Mouse (Mus musculus): ENCODE measurements around the gene Anks1. TPM values are rescaled to one million over a fixed set of nuclear protein-coding genes. Genes with fewer than 3 reads are reported as not detected.
A peak's percentile ranks its signal among the peaks of the same experiment; 100 is the strongest.

Gene Anks1
- polyA plus RNA-seq, 1 experiment from 2014 or later = 11.3 TPM

DNA sequence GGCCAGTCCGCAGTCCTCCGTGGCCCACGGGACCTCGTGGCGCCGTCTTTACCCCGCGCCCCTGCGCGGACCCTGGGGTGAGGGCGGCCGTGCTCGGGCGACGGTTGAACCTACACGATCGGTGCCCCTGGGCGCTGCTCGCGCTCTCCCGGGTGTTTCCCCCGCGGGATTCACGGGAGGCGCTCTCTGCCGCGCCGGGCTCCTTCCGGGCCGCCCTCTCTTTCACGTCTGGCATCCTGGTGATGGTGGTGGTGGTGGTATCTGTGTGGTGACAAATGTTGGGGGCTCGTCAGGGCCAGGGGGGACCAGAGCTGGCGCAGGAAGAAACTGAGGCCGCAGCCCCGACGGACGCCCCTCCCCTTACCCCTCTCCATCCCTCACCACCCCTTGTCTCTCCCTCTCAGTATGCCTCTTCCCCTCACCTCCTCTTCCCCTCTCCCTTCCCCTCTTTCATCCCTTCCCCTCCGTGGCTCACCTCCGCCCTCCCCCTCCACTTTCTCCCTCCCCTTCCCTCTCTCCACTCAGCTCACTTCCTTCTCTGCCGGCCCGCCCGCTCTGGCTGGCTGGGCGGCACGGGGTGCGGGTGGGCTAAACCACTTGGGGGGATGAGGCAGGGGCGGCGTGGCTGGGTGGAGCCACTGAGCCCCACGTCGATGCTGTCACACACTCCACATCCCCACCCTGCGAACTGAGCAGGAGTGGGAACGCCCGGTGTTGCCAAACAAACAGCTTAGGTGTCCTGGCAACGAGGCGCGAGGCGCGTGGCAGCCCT lies 171.1 kb downstream of the Anks1 start, which contains the start of gene Tcp11:
TSS of gene Tcp11 (minus strand) at position 595 of the 772 bp plus-strand sequence.
- H3K36me3 ChIP-seq (ENCODE audit: insufficient read depth, low read length) = no peaks in the 10 kb centered on the region
- peak; percentile 84 for ATAC-seq (replicated peaks; ENCODE audit: low FRiP score, low read depth)
- H3K4me2 ChIP-seq (ENCODE audit: low read length) = peak within 1 kb of the TSS; percentile 100
- peak; percentile 11; the same call in 1 of the 2 replicates for TF ChIP-seq CTCF (IDR thresholded peaks at IDR 0.05; ENCODE audit: low read depth)
- peaks cover 3% of the 10 kb centered on the region; the same call in 1 of the 2 replicates for H3K4me1 ChIP-seq (replicated peaks; ENCODE audit: insufficient read depth, low read length)
- H3K4me3 ChIP-seq (replicated peaks; ENCODE audit: low read depth, low read length) = peak within 1 kb of the TSS; percentile 64
- DNase-seq (ENCODE audit: low spot score) = peak; percentile 85
- 2% methylated on average over 47 of the region's 57 CpGs for WGBS
- H3K9me3 ChIP-seq (replicated peaks; ENCODE audit: low read length) = no peaks in the 10 kb centered on the region
- H3K27me3 ChIP-seq (ENCODE audit: insufficient read depth, low read length) = no peaks in the 10 kb centered on the region
- peak within 1 kb of the TSS; percentile 65 for H3K9ac ChIP-seq (ENCODE audit: low read depth, low read length)
- peak within 1 kb of the TSS; percentile 54; the same call in 1 of the 2 replicates for H3K27ac ChIP-seq

DNA sequence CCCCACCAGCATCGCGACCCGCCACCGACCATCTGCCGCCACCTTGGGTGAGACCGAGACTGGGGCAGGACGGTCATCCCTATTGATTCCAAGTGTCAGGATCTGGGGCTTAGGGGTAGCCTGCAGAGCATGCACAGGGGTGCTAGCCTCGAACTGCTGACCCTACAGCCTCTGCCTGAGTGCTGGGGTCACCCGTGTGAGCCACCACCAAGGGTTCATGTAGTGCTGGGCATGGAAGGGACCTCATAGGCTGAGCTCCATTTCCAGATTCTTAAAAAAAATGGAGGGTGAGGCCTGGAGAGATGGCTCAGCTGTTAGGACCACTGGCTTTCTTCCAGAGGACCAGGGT lies 171.7 kb downstream of the Anks1 start:
- no peak for TF ChIP-seq CTCF (IDR thresholded peaks at IDR 0.05; ENCODE audit: low read depth)
- Histone ChIP-seq H3K4me2 (ENCODE audit: low read length) (peak overlapping the region; percentile 100; the same call in 1 of the 2 replicates), H3K36me3 (ENCODE audit: insufficient read depth, low read length) (no peaks in the 10 kb centered on the region), H3K9me3 (replicated peaks; ENCODE audit: low read length) (no peaks in the 10 kb centered on the region), H3K9ac (ENCODE audit: low read depth, low read length) (no peak overlapping the region), H3K4me1 (replicated peaks; ENCODE audit: insufficient read depth, low read length) (peaks cover 3% of the 10 kb centered on the region; the same call in 1 of the 2 replicates), H3K4me3 (replicated peaks; ENCODE audit: low read depth, low read length) (peak overlapping the region; percentile 64; the same call in 1 of the 2 replicates), H3K27me3 (ENCODE audit: insufficient read depth, low read length) (no peaks in the 10 kb centered on the region), H3K27ac (peak overlapping the region; percentile 14; the same call in 1 of the 2 replicates)
- DNase-seq (ENCODE audit: low spot score) (no peak), ATAC-seq (replicated peaks; ENCODE audit: low FRiP score, low read depth) (no peak)
- WGBS = 21% methylated on average over 9 of the region's 9 CpGs

- no peak overlapping the region for H3K9ac ChIP-seq (ENCODE audit: low read depth, low read length)
- DNase-seq (ENCODE audit: low spot score) (no peak), ATAC-seq (replicated peaks; ENCODE audit: low FRiP score, low read depth) (no peak)
- H3K4me2 ChIP-seq (ENCODE audit: low read length) = no peak overlapping the region
- no peaks in the 10 kb centered on the region for H3K36me3 ChIP-seq (ENCODE audit: insufficient read depth, low read length)
- H3K27ac ChIP-seq = no peak overlapping the region
- H3K27me3 ChIP-seq (ENCODE audit: insufficient read depth, low read length) = no peaks in the 10 kb centered on the region
- no peak overlapping the region for H3K4me3 ChIP-seq (replicated peaks; ENCODE audit: low read depth, low read length)
- 71% methylated on average over 9 of the region's 9 CpGs for WGBS
- H3K4me1 ChIP-seq (replicated peaks; ENCODE audit: insufficient read depth, low read length) = peaks cover 3% of the 10 kb centered on the region; the same call in 1 of the 2 replicates
- peak; percentile 63 for TF ChIP-seq CTCF (IDR thresholded peaks at IDR 0.05; ENCODE audit: low read depth)
- H3K9me3 ChIP-seq (replicated peaks; ENCODE audit: low read length) = no peaks in the 10 kb centered on the region
These were observed 172.3 kb downstream of the Anks1 start for GRCm38 (mm10) chr17:28081385-28081784.

DNA sequence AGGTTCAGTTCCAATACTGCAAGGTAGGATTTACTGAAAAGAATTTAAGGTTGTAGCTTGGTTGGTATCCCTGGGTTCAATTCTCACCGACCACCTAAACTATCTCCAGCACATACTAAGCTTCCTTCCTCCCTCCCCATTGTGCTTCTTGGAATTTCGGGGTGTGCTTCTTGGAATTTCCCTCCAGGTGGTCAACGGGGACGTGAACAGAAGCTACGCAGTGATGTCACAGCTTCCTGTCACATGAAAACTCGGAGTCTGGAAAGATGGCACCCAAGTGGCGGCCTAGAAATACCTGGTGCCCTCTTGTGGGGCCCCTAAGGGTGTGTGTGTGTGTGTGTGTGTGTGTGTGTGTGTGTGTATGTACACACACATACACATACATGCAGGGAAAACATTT lies 172.8 kb downstream of the Anks1 start:
- H3K9me3 ChIP-seq (replicated peaks; ENCODE audit: low read length) = no peaks in the 10 kb centered on the region
- H3K36me3 ChIP-seq (ENCODE audit: insufficient read depth, low read length) = no peaks in the 10 kb centered on the region
- H3K27me3 ChIP-seq (ENCODE audit: insufficient read depth, low read length) = no peaks in the 10 kb centered on the region
- H3K27ac ChIP-seq = no peak overlapping the region
- DNase-seq (ENCODE audit: low spot score) = no peak
- WGBS = 87% methylated on average over 7 of the region's 7 CpGs
- H3K9ac ChIP-seq (ENCODE audit: low read depth, low read length) = no peak overlapping the region
- H3K4me2 ChIP-seq (ENCODE audit: low read length) = no peak overlapping the region
- peaks cover 3% of the 10 kb centered on the region; the same call in 1 of the 2 replicates for H3K4me1 ChIP-seq (replicated peaks; ENCODE audit: insufficient read depth, low read length)
- no peak overlapping the region for H3K4me3 ChIP-seq (replicated peaks; ENCODE audit: low read depth, low read length)
- ATAC-seq (replicated peaks; ENCODE audit: low FRiP score, low read depth) = no peak
- TF ChIP-seq CTCF (IDR thresholded peaks at IDR 0.05; ENCODE audit: low read depth) = peak; percentile 3; the same call in 1 of the 2 replicates

GRCm38 (mm10) chr17:28082863-28083262 lies 173.8 kb downstream of the Anks1 start:
- H3K27ac ChIP-seq = peak overlapping the region; percentile 16; the same call in 1 of the 2 replicates
- no peak for TF ChIP-seq CTCF (IDR thresholded peaks at IDR 0.05; ENCODE audit: low read depth)
- no peaks in the 10 kb centered on the region for H3K27me3 ChIP-seq (ENCODE audit: insufficient read depth, low read length)
- DNase-seq (ENCODE audit: low spot score) (no peak), ATAC-seq (replicated peaks; ENCODE audit: low FRiP score, low read depth) (no peak; the same call in 1 of the 2 replicates)
- no peaks in the 10 kb centered on the region for H3K36me3 ChIP-seq (ENCODE audit: insufficient read depth, low read length)
- peaks cover 3% of the 10 kb centered on the region; the same call in 1 of the 2 replicates for H3K4me1 ChIP-seq (replicated peaks; ENCODE audit: insufficient read depth, low read length)
- H3K9ac ChIP-seq (ENCODE audit: low read depth, low read length) = no peak overlapping the region
- no peak overlapping the region for H3K4me2 ChIP-seq (ENCODE audit: low read length)
- H3K9me3 ChIP-seq (replicated peaks; ENCODE audit: low read length) = no peaks in the 10 kb centered on the region
- 49% methylated on average over 13 of the region's 13 CpGs for WGBS
- H3K4me3 ChIP-seq (replicated peaks; ENCODE audit: low read depth, low read length) = no peak overlapping the region

DNA sequence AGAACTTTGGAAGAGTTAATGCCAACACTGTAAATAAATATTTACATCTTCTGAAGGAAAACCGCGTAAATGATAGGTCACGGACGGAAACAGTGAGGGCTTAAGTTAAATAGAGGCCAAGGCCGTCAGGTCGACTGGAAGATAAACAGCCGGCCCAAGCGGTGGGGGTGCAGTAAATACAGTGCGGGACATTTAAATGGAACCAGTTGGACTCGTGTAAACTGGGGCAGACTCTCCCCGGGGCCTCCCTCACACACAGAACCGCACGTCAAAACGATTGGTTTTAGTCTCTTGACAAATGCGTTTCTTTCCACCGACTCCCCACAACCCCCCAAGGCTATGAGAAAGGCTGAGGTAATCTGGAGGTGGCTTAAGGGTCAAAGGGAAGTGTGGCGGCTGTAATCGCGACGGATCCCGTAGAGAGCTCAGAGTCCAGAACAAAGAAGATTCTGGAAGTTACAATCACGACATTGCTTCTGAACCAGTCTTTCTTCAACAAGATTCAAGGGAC lies 175.3 kb downstream of the Anks1 start:
- H3K36me3 ChIP-seq (ENCODE audit: insufficient read depth, low read length) = no peaks in the 10 kb centered on the region
- H3K4me2 ChIP-seq (ENCODE audit: low read length) = 0 out of 2 replicates have a peak overlapping the region, but pooled peaks have one; percentile 43
- H3K27ac ChIP-seq = no peak overlapping the region
- H3K4me3 ChIP-seq (replicated peaks; ENCODE audit: low read depth, low read length) = no peak overlapping the region
- no peaks in the 10 kb centered on the region for H3K27me3 ChIP-seq (ENCODE audit: insufficient read depth, low read length)
- H3K4me1 ChIP-seq (replicated peaks; ENCODE audit: insufficient read depth, low read length) = 0 out of 2 replicates have a peak, but pooled peaks cover 3% of the 10 kb centered on the region
- H3K9me3 ChIP-seq (replicated peaks; ENCODE audit: low read length) = no peaks in the 10 kb centered on the region
- ATAC-seq (replicated peaks; ENCODE audit: low FRiP score, low read depth) = no peak
- H3K9ac ChIP-seq (ENCODE audit: low read depth, low read length) = no peak overlapping the region
- TF ChIP-seq CTCF (IDR thresholded peaks at IDR 0.05; ENCODE audit: low read depth) = no peak
- no peak for DNase-seq (ENCODE audit: low spot score)
- WGBS = 29% methylated on average over 22 of the region's 22 CpGs

Measured in kidney, postnatal 0 days (tissue).